Mouse (Mus musculus): ENCODE data around the gene Arhgef28.
"Not testable (repeated sequence)": the region's sequence is repeated elsewhere in the genome, so short reads cannot be mapped to it uniquely, and the experiment has no call there.

The Arhgef28 gene

DNA sequence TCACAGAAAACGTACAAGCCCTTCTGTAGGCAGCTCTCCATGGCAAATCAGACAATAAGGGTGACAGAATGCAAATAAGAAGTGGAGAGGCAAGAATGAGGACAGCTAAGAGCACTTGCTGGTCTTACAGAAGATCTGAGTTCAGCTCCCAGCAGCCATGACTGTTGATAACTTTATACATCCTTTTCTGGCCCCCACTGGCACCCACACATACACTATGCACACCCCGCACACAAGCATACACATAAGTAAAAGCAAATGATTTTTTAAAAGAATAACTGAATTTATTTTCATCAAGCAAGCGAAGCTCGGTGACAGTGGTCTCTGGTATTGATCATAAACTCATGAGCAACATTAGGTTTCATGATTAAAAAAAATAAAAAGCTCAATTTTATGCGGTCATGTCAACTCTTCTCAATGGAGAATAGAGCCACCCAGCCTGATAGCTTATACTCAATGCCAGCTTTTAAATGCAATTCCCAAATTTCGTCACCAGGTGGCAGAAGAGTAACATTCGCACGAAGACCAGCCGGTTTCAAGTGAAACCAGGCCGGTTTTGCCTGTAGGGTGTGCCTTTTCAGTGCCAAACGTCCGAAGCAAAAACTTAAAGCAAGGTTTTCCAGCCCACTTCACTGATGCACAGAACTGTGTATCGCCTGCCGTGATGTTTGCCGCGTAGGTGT lies 175.1 kb downstream of the Arhgef28 start:
- in situ Hi-C loops (cut with MboI; ENCODE audit: low pct_unique_long_range_greater_than_20kb in 1 of 2, low sequenced_read_pairs in 2 of 2, unreplicated experiment in 1 of 2) = loop anchor here in 1 of 2 experiments (10.0 kb wide), 1 partner anchor 204 kb away; no protein-coding TSS in a partner anchor

- in situ Hi-C loops (cut with MboI; ENCODE audit: low pct_unique_long_range_greater_than_20kb in 1 of 2, low sequenced_read_pairs in 2 of 2, unreplicated experiment in 1 of 2) = loop anchor here in 1 of 2 experiments (10.0 kb wide), 1 partner anchor 205 kb away; no protein-coding TSS in a partner anchor
Measured at GRCm38 (mm10) chr13:98030041-98030440, 176.2 kb downstream of the Arhgef28 start.

DNA sequence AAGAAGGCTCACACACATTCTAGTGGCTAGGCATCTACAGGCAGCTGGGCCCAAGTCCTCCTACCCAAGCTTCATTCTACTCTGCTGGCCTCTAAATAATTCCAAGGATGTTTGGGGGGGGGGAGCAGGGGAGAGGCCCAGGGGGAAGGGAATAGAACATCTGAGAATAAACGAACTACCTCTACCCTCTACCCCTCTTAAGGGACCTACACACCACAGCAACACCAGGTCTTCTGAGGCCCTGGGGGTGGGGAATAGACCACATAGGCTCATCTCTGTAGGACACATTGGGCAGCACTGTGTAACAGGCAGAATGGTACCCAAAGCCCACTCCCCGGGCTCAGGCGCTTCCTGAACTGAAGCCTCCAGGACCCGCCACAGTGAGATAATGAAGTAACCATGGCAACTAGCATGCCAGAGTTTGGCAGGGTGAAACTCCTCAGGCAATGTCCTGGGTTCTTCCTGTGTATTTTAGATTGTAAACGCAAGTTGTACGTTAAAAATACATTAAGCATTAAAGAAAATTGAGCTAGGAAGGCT lies 177.5 kb downstream of the Arhgef28 start:
- in situ Hi-C loops (cut with MboI; ENCODE audit: low pct_unique_long_range_greater_than_20kb in 1 of 2, low sequenced_read_pairs in 2 of 2, unreplicated experiment in 1 of 2) = no loop called here

DNA sequence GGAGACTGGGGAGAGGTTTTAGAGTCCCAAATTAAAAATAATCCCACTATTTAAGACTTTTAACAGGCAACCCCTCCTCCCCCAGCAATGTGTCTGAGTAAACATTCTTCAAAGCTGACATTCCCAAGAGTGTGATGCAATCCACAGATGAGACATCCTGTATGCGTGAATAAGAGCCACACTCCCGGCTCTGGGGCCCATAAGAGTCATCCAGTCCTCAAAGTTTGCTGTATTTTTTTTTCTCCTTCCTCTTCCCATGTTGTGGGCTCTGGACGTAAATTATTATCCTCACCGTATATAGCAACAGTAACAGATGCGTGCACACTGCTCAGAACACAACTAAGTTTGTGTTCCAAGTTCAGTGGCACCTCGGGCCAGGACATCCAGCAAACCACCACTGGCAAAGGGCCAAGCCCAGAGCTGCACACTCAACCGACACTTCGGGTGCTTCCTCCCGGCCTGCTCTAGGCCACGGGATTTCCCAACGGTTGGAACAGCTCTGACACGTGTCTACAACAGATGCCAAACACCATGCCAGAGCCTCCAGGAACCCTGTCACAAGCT lies 178.5 kb downstream of the Arhgef28 start:
- in situ Hi-C loops (cut with MboI; ENCODE audit: low pct_unique_long_range_greater_than_20kb in 1 of 2, low sequenced_read_pairs in 2 of 2, unreplicated experiment in 1 of 2) = no loop called here

DNA sequence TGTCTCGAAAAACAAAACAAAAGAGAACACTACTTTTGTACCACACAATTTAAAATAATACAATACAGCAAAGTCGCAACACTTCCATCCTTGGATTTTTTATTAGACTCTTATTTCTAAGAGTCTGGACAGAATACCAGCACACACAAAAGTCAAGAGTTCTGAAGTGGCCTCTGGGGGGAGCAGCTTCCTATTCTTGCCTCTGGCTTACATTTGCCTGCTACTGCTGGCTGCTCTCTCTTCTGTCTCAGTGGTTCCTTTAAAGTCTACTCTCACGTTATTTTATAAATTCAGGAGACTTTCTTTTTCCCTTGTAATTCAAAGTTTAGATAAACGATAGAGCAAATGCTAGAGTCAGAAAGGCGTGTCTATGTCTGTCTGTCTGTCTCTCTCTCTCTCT lies 179.1 kb downstream of the Arhgef28 start:
- in situ Hi-C loops (cut with MboI; ENCODE audit: low pct_unique_long_range_greater_than_20kb in 1 of 2, low sequenced_read_pairs in 2 of 2, unreplicated experiment in 1 of 2) = no loop called here

DNA sequence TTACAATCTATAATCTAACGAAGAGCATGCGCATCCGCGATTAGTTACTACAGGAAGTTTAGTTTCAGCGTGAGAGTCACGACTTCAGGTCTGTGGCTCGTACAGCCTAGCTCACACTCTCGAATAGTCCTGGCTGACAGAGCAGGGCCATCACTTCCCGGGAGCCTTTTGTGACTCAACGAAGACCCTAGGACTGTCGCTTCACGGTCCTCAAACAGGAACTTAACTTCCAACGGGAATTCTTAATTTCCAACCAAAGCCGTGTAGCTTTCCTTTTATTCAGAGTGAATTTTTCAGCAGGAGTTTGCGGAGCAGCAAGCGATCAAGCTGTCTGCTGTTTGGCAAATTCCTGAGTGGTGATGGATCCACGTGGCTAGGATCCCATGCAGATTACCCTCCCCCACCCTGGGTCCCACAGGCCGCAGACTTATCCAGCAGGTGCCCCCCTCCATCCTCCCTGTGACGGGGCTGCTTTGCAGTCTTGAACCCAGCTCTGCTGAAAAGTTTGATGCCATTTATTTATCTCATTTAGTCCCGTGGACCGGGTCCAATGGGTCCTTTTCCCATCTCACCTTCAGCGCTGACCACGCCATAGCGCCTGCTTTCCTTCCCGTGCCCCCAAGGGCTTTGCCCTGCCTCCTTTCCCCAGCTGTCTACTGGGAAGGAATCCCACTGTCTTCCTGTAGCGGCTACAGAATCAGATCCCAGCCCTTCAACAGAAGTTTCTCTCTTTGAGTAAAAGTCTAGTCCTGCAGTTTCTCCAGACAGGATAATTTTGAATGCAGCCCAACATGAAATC lies 180.3 kb downstream of the Arhgef28 start:
- in situ Hi-C loops (cut with MboI; ENCODE audit: low pct_unique_long_range_greater_than_20kb in 1 of 2, low sequenced_read_pairs in 2 of 2, unreplicated experiment in 1 of 2) = no loop called here

GRCm38 (mm10) chr13:98025162-98025561 lies 181.1 kb downstream of the Arhgef28 start:
- in situ Hi-C loops (cut with MboI; ENCODE audit: low pct_unique_long_range_greater_than_20kb in 1 of 2, low sequenced_read_pairs in 2 of 2, unreplicated experiment in 1 of 2) = no loop called here

DNA sequence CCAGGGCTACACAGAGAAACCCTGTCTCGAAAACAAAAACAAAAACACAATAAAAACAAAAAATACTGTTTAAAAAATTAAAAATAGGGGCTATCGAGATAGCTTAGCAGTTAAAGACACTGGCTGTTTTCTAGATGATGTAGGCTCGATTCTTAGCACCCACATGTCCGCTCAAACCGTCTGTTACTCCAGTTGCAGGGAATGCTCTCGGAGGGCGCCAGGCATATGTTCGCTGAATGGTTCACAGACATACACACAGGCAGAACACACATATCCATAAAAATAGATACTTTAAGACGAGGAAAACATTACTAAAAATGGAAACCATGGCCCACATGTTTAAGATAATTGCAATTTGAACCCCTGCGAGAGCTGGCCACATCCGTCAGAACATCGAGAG lies 181.6 kb downstream of the Arhgef28 start:
- in situ Hi-C loops (cut with MboI; ENCODE audit: low pct_unique_long_range_greater_than_20kb in 1 of 2, low sequenced_read_pairs in 2 of 2, unreplicated experiment in 1 of 2) = no loop called here

DNA sequence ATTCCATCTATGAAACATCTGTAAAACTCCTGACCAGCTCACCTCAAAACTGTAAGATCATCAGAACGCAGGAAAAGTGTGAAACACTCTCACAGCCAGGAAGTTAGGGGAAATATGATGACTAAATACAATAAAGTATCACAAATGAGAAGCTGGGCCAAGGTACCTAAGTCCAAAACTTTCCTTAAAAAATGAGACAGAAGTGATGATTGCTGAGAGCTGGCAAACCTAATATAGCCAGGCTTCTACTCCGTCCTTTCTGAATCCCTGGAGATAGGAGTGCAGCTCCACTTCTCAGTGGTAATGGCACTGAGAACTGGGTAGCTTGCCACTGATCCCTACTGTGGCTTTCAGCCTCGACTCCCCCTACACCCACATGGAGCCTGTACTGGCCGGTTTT lies 184.3 kb downstream of the Arhgef28 start:
- in situ Hi-C loops (cut with MboI; ENCODE audit: low pct_unique_long_range_greater_than_20kb in 1 of 2, low sequenced_read_pairs in 2 of 2, unreplicated experiment in 1 of 2) = no loop called here

GRCm38 (mm10) chr13:98018837-98019236 lies 187.4 kb downstream of the Arhgef28 start:
- in situ Hi-C loops (cut with MboI; ENCODE audit: low pct_unique_long_range_greater_than_20kb in 1 of 2, low sequenced_read_pairs in 2 of 2, unreplicated experiment in 1 of 2) = not testable (repeated sequence)

GRCm38 (mm10) chr13:98016923-98017588 lies 189.2 kb downstream of the Arhgef28 start:
- in situ Hi-C loops (cut with MboI; ENCODE audit: low pct_unique_long_range_greater_than_20kb in 1 of 2, low sequenced_read_pairs in 2 of 2, unreplicated experiment in 1 of 2) = no loop called here

DNA sequence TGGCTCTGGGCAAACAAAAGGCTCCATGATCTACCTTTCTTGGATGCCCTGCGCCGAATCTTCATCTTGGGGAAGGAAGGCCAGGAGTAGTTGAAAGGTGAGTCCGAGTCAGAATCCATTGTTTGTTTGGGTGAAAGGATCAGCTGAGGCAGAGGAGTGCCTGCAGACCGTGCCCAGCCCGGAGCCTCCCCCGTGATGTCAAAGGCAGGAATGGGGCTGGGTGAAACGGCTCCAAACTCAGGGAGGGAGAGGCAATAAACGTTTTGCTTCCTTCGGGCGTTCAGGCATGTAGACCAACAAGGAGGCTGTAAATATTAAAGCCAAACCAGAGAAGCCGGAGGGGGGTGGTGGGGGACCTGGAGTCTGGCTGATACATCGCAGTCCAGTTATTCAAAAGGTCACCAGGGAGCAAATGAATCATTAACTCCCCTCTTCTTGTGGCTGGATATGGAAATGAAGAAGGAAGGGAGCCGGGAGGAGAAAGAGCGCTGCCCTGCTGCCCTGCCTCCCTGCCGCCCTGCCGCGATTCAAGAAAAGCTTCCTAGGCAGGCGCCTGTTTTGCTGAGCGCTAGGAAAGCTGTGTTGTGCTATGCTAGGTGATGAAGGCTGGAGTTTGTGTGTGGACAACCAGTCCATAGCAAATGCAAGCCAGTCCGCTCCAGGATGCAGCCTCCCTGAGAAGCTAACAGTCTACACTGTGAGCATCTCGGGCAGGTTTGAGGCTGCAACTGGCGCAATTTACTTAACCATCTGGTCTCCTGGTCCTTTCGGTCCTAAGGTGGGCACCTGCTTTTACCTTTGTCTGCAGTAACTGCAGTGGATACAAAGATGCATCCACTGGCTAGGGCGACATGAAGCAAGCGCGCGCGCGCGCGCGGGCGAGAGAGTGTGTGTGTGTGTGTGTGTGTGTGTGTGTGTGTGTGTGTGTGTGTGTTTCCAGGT lies 190.0 kb downstream of the Arhgef28 start:
- in situ Hi-C loops (cut with MboI; ENCODE audit: low pct_unique_long_range_greater_than_20kb in 1 of 2, low sequenced_read_pairs in 2 of 2, unreplicated experiment in 1 of 2) = no loop called here

DNA sequence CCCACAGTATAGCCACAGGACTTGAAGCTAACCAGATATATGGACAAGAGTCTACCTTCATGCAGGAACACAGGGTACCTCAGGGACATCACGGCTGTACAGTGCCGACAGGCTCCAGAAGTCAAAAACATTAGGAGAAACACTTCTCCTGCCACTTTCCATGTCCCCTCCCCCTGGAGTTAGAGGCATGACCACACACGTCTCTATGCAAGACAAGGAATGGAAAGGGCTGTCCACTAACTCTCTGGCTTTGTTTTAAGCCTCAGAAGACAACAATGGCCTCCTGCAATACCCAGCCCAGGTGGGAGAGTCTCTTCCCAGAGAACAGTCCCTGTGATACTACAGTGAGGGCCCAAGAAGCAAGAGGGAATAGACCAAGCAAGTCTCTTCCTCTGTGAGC lies 191.3 kb downstream of the Arhgef28 start:
- in situ Hi-C loops (cut with MboI; ENCODE audit: low pct_unique_long_range_greater_than_20kb in 1 of 2, low sequenced_read_pairs in 2 of 2, unreplicated experiment in 1 of 2) = no loop called here

DNA sequence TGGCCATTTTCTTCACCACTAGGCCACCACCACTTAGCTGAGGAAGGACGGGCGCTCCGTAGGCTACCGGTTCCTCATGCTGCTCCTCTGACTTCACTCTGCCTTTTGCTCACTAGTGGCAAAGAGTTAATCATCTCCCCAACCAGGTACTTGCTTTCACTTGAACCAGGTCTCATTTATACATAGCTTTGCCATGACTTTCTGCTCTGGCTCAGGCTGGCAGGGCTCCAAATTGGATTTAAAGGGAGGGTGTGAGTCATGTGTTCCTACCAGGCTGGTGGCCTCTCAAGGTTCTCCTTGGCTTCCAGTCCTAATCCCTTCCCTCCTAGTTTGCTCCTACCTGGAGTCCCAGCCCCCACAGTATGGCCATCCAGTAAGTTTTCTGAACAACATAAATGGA lies 192.5 kb downstream of the Arhgef28 start:
- in situ Hi-C loops (cut with MboI; ENCODE audit: low pct_unique_long_range_greater_than_20kb in 1 of 2, low sequenced_read_pairs in 2 of 2, unreplicated experiment in 1 of 2) = no loop called here

- in situ Hi-C loops (cut with MboI; ENCODE audit: low pct_unique_long_range_greater_than_20kb in 1 of 2, low sequenced_read_pairs in 2 of 2, unreplicated experiment in 1 of 2) = no loop called here
Measured at GRCm38 (mm10) chr13:98011931-98012341, 194.3 kb downstream of the Arhgef28 start.

GRCm38 (mm10) chr13:98009070-98009469 lies 197.2 kb downstream of the Arhgef28 start:
- in situ Hi-C loops (cut with MboI; ENCODE audit: low pct_unique_long_range_greater_than_20kb in 1 of 2, low sequenced_read_pairs in 2 of 2, unreplicated experiment in 1 of 2) = no loop called here

DNA sequence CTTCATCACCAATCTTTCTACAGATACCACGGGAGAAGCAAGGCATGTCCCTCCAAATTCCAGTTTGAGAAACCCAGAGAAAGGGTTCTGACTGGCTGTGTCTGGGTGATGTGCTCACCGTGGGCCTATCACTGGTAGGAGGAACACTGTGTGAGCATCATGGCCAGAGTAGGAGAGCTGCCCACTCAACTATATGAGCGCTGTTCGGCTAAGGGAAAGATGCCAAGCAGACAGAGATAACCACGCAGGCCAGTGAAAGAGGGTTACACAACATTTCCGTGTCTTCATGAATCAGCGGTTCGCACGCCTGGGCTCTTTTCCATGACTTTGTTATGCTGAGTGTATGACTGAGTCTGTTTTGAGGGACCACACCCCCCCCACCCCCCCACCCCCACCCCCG lies 197.7 kb downstream of the Arhgef28 start:
- in situ Hi-C loops (cut with MboI; ENCODE audit: low pct_unique_long_range_greater_than_20kb in 1 of 2, low sequenced_read_pairs in 2 of 2, unreplicated experiment in 1 of 2) = no loop called here

Measured in mouse embryonic stem cell (cell line).